Mouse (Mus musculus): ENCODE measurements around the gene Dnajc5. TPM values are rescaled to one million over a fixed set of nuclear protein-coding genes. Genes with fewer than 3 reads are reported as not detected.
A peak's percentile ranks its signal among the peaks of the same experiment; 100 is the strongest.

The Dnajc5 gene
- polyA plus RNA-seq, 1 experiment from 2014 or later, result 80.4 TPM

- no peak overlapping the region for H3K4me2 ChIP-seq (ENCODE audit: low read depth, low read length)
- no peak overlapping the region for H3K9ac ChIP-seq (ENCODE audit: low read depth, low read length)
- no peak for ATAC-seq (ENCODE audit: low read depth)
- no peak overlapping the region for H3K27ac ChIP-seq (replicated peaks; ENCODE audit: low read depth, low read length)
- no peak for DNase-seq (ENCODE audit: low spot score)
- no peaks in the 10 kb centered on the region for H3K9me3 ChIP-seq (ENCODE audit: control insufficient read depth, low read length)
- H3K27me3 ChIP-seq (replicated peaks; ENCODE audit: control insufficient read depth, insufficient read depth, low read length), result no peaks in the 10 kb centered on the region
- 0 out of 2 replicates have a peak, but pooled peaks cover under 1% of the 10 kb centered on the region for H3K4me1 ChIP-seq (ENCODE audit: control insufficient read depth, insufficient read depth, low read length)
- no peak overlapping the region for H3K4me3 ChIP-seq (ENCODE audit: low read depth, low read length)
- WGBS, result 92% methylated on average over 3 of the region's 3 CpGs
- peaks cover 73% of the 10 kb centered on the region for H3K36me3 ChIP-seq (ENCODE audit: control insufficient read depth, insufficient read depth, low read length)
These were observed 65.8 kb downstream of the Dnajc5 start for GRCm38 (mm10) chr2:181586124-181586523.

- Histone ChIP-seq H3K4me1 (ENCODE audit: control insufficient read depth, insufficient read depth, low read length) (peaks cover 5% of the 10 kb centered on the region; the same call in 1 of the 2 replicates), H3K27ac (replicated peaks; ENCODE audit: low read depth, low read length) (no peak overlapping the region), H3K27me3 (replicated peaks; ENCODE audit: control insufficient read depth, insufficient read depth, low read length) (no peaks in the 10 kb centered on the region), H3K9ac (ENCODE audit: low read depth, low read length) (no peak overlapping the region), H3K9me3 (ENCODE audit: control insufficient read depth, low read length) (no peaks in the 10 kb centered on the region), H3K36me3 (ENCODE audit: control insufficient read depth, insufficient read depth, low read length) (peaks cover 73% of the 10 kb centered on the region), H3K4me2 (ENCODE audit: low read depth, low read length) (no peak overlapping the region), H3K4me3 (ENCODE audit: low read depth, low read length) (no peak overlapping the region)
- no peak for DNase-seq (ENCODE audit: low spot score)
- ATAC-seq (ENCODE audit: low read depth), result no peak
- 86% methylated on average over 6 of the region's 6 CpGs for WGBS
These were observed 67.5 kb downstream of the Dnajc5 start for GRCm38 (mm10) chr2:181587796-181588195.

GRCm38 (mm10) chr2:181588229-181588780, 68.0 kb downstream of the Dnajc5 start:
- Histone ChIP-seq H3K36me3 (ENCODE audit: control insufficient read depth, insufficient read depth, low read length) (peaks cover 73% of the 10 kb centered on the region), H3K4me1 (ENCODE audit: control insufficient read depth, insufficient read depth, low read length) (peaks cover 8% of the 10 kb centered on the region), H3K27me3 (replicated peaks; ENCODE audit: control insufficient read depth, insufficient read depth, low read length) (no peaks in the 10 kb centered on the region), H3K4me2 (ENCODE audit: low read depth, low read length) (no peak overlapping the region), H3K9me3 (ENCODE audit: control insufficient read depth, low read length) (no peaks in the 10 kb centered on the region), H3K9ac (ENCODE audit: low read depth, low read length) (no peak overlapping the region), H3K27ac (replicated peaks; ENCODE audit: low read depth, low read length) (no peak overlapping the region), H3K4me3 (ENCODE audit: low read depth, low read length) (no peak overlapping the region)
- ATAC-seq (ENCODE audit: low read depth), result no peak
- DNase-seq (ENCODE audit: low spot score), result no peak
- 89% methylated on average over 11 of the region's 11 CpGs for WGBS

- 97% methylated on average over 10 of the region's 10 CpGs for WGBS
- H3K4me3 ChIP-seq (ENCODE audit: low read depth, low read length), result no peak overlapping the region
- ATAC-seq (ENCODE audit: low read depth), result no peak
These were observed 68.9 kb downstream of the Dnajc5 start for GRCm38 (mm10) chr2:181589011-181589731.

GRCm38 (mm10) chr2:181589732-181590105, 69.4 kb downstream of the Dnajc5 start:
- no peak for ATAC-seq (ENCODE audit: low read depth)
- no peak overlapping the region for H3K4me3 ChIP-seq (ENCODE audit: low read depth, low read length)
- peaks cover 8% of the 10 kb centered on the region for H3K4me1 ChIP-seq (ENCODE audit: control insufficient read depth, insufficient read depth, low read length)
- H3K27me3 ChIP-seq (replicated peaks; ENCODE audit: control insufficient read depth, insufficient read depth, low read length), result no peaks in the 10 kb centered on the region
- no peak overlapping the region for H3K4me2 ChIP-seq (ENCODE audit: low read depth, low read length)
- DNase-seq (ENCODE audit: low spot score), result no peak
- WGBS, result 95% methylated on average over 8 of the region's 9 CpGs
- H3K36me3 ChIP-seq (ENCODE audit: control insufficient read depth, insufficient read depth, low read length), result peaks cover 60% of the 10 kb centered on the region
- no peaks in the 10 kb centered on the region for H3K9me3 ChIP-seq (ENCODE audit: control insufficient read depth, low read length)
- H3K9ac ChIP-seq (ENCODE audit: low read depth, low read length), result no peak overlapping the region
- no peak overlapping the region for H3K27ac ChIP-seq (replicated peaks; ENCODE audit: low read depth, low read length)

More at GRCm38 (mm10) chr2:181589011-181589731, 68.9 kb downstream of the Dnajc5 start:
- no peak overlapping the region for H3K9ac ChIP-seq (ENCODE audit: low read depth, low read length)
- H3K27me3 ChIP-seq (replicated peaks; ENCODE audit: control insufficient read depth, insufficient read depth, low read length), result no peaks in the 10 kb centered on the region
- no peak overlapping the region for H3K27ac ChIP-seq (replicated peaks; ENCODE audit: low read depth, low read length)
- no peaks in the 10 kb centered on the region for H3K9me3 ChIP-seq (ENCODE audit: control insufficient read depth, low read length)
- DNase-seq (ENCODE audit: low spot score), result no peak
- peaks cover 65% of the 10 kb centered on the region for H3K36me3 ChIP-seq (ENCODE audit: control insufficient read depth, insufficient read depth, low read length)
- peaks cover 8% of the 10 kb centered on the region for H3K4me1 ChIP-seq (ENCODE audit: control insufficient read depth, insufficient read depth, low read length)
- H3K4me2 ChIP-seq (ENCODE audit: low read depth, low read length), result no peak overlapping the region

GRCm38 (mm10) chr2:181590471-181590870, 70.2 kb downstream of the Dnajc5 start:
- H3K9ac ChIP-seq (ENCODE audit: low read depth, low read length), result no peak overlapping the region
- no peak overlapping the region for H3K4me2 ChIP-seq (ENCODE audit: low read depth, low read length)
- no peak overlapping the region for H3K27ac ChIP-seq (replicated peaks; ENCODE audit: low read depth, low read length)
- ATAC-seq (ENCODE audit: low read depth) (no peak), DNase-seq (ENCODE audit: low spot score) (no peak)
- H3K27me3 ChIP-seq (replicated peaks; ENCODE audit: control insufficient read depth, insufficient read depth, low read length), result no peaks in the 10 kb centered on the region
- H3K4me1 ChIP-seq (ENCODE audit: control insufficient read depth, insufficient read depth, low read length), result peaks cover 8% of the 10 kb centered on the region
- peaks cover 52% of the 10 kb centered on the region for H3K36me3 ChIP-seq (ENCODE audit: control insufficient read depth, insufficient read depth, low read length)
- 94% methylated on average over 5 of the region's 5 CpGs for WGBS
- no peak overlapping the region for H3K4me3 ChIP-seq (ENCODE audit: low read depth, low read length)
- no peaks in the 10 kb centered on the region for H3K9me3 ChIP-seq (ENCODE audit: control insufficient read depth, low read length)

GRCm38 (mm10) chr2:181591528-181592085, 71.3 kb downstream of the Dnajc5 start, which contains the start of gene Prpf6:
Prpf6 (plus strand) TSS chr2:181591868.
- peaks cover 8% of the 10 kb centered on the region for H3K4me1 ChIP-seq (ENCODE audit: control insufficient read depth, insufficient read depth, low read length)
- H3K36me3 ChIP-seq (ENCODE audit: control insufficient read depth, insufficient read depth, low read length), result peaks cover 41% of the 10 kb centered on the region
- H3K9ac ChIP-seq (ENCODE audit: low read depth, low read length), result peak within 1 kb of the TSS; percentile 92
- peak within 1 kb of the TSS; percentile 80 for H3K27ac ChIP-seq (replicated peaks; ENCODE audit: low read depth, low read length)
- DNase-seq (ENCODE audit: low spot score) (peak; percentile 39), ATAC-seq (ENCODE audit: low read depth) (no peak)
- H3K4me3 ChIP-seq (ENCODE audit: low read depth, low read length), result peak within 1 kb of the TSS; percentile 95
- H3K4me2 ChIP-seq (ENCODE audit: low read depth, low read length), result peak within 1 kb of the TSS; percentile 86
- no peaks in the 10 kb centered on the region for H3K9me3 ChIP-seq (ENCODE audit: control insufficient read depth, low read length)
- H3K27me3 ChIP-seq (replicated peaks; ENCODE audit: control insufficient read depth, insufficient read depth, low read length), result no peaks in the 10 kb centered on the region
- WGBS, result 11% methylated on average over 5 of the region's 5 CpGs

GRCm38 (mm10) chr2:181592231-181593041, 72.2 kb downstream of the Dnajc5 start, which contains the start of gene Zfp512b:
Zfp512b (minus strand) TSS chr2:181592803.
- Histone ChIP-seq H3K27ac (replicated peaks; ENCODE audit: low read depth, low read length) (peak within 1 kb of the TSS; percentile 80), H3K27me3 (replicated peaks; ENCODE audit: control insufficient read depth, insufficient read depth, low read length) (0 out of 2 replicates have a peak, but pooled peaks cover 5% of the 10 kb centered on the region), H3K4me1 (ENCODE audit: control insufficient read depth, insufficient read depth, low read length) (peaks cover 8% of the 10 kb centered on the region), H3K9me3 (ENCODE audit: control insufficient read depth, low read length) (no peaks in the 10 kb centered on the region), H3K4me3 (ENCODE audit: low read depth, low read length) (peak within 1 kb of the TSS; percentile 95), H3K4me2 (ENCODE audit: low read depth, low read length) (peak within 1 kb of the TSS; percentile 86), H3K36me3 (ENCODE audit: control insufficient read depth, insufficient read depth, low read length) (peaks cover 33% of the 10 kb centered on the region), H3K9ac (ENCODE audit: low read depth, low read length) (peak within 1 kb of the TSS; percentile 92)
- ATAC-seq (ENCODE audit: low read depth), result peak; percentile 88
- peak; percentile 85 for DNase-seq (ENCODE audit: low spot score)
- WGBS, result 1% methylated on average over 16 of the region's 97 CpGs

Data from embryonic facial prominence, embryonic 14.5 days (tissue).